Mouse (Mus musculus) megakaryocyte, embryonic 14.5 days (primary cell): ENCODE measurements at regions not wholly inside any gene's neighbourhood (a gene's known extent, or its start where the extent isn't known, plus 50 kb on each side); places are given as distances from the start of the nearest gene placed in this dataset.

Source experiments
- FLI1 ChIP-seq: IDR thresholded peaks from 2 replicates; pipeline ENCODE4 v1.6.1; 2012; ENCODE audit warnings: low read length, inconsistent platforms, mixed read lengths
- GATA1 ChIP-seq: IDR thresholded peaks from 3 replicates; pipeline ENCODE4 v1.6.1; 2012; ENCODE audit warnings: mixed read lengths, low read length, inconsistent platforms, borderline replicate concordance

DNA sequence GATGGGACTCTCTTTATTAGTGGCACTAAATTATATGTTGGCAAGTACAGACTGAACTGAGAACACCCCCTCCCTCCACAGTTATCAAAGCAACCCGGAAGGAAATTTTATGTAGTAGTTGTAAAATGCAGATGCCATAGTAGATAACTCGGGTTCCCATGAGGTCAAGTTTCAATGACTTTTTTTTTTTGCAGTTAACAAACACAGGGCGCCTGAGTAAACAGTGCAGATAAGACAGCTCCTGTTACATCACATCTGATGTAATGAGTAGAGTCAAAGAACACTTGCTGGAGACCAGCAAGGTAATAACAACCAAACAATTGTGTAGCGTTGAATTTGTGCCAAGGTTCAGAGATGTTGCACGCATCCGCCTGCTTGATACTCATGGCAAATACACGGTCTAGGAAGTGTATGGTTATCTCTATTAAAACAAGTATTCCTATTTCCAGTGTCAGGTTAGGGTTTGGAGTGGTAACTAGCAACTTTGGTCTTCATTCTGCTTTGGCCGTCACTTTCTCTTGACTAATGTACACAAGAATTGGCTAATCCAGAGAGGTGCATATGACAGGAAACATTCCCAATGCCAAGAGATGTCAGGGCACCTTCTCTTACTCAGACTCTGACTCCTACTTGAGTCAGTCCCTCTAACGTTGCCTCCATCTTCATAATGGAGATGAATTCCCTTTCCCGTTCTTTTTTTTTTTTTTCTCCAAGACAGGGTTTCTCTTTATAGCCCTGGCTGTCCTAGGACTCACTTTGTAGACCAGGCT lies 66.3 kb upstream of the Sp4 start:
- TF ChIP-seq GATA1 (no peak), FLI1 (no peak)
